Mouse (Mus musculus): Measurements from ENCODE around the gene Med22.

The Med22 gene

DNA sequence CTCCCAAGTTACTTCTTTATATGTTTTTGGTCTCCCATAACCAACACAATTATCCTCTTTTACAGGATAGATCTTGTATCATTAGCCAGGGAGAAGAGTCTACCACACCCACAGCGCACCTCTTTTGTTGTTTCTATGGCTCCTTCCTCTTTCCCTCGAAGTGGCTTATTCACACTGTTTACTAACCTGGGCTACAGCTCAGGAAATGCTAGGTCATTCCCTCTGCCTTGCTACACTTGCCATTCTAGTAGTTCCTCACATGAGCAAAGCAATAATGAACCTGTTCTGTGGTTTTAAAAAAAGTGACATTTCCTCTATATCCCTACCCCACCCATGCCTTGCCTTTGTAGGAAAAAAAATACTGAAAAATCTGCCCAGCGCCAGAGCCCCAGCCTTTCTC is 47.6 kb downstream of the Med22 start:
- no peak for DNase-seq
